In genomic region chr12:105019359-105020219, GRCm38 (mm10) we compare ENCODE assay signal across 8 mouse cellular contexts. TPM values are rescaled to one million over a fixed set of nuclear protein-coding genes. Genes with fewer than 3 reads are reported as not detected.
A peak's percentile ranks its signal among the peaks of the same experiment; 100 is the strongest.
DNase-seq lines count a peak whose midpoint lies in the region; ATAC-seq lines count a peak whose summit lies in the region.

No protein-coding gene starts in this region.

- no peak overlapping the region for H3K9ac ChIP-seq in embryonic facial prominence, embryonic 14.5 days (ENCODE audit: low read depth, low read length)
- H3K9ac ChIP-seq in intestine, embryonic 16.5 days (ENCODE audit: low read depth, low read length), result 0 out of 2 replicates have a peak overlapping the region, but pooled peaks have one; percentile 27
- no peak overlapping the region for H3K9ac ChIP-seq in midbrain, embryonic 15.5 days

- WGBS in embryonic facial prominence, embryonic 14.5 days, result 65% methylated on average over 19 of the region's 19 CpGs
- 59% methylated on average over 19 of the region's 19 CpGs for WGBS in intestine, embryonic 16.5 days
- WGBS in midbrain, embryonic 15.5 days, result 48% methylated on average over 19 of the region's 19 CpGs

- H3K4me1 ChIP-seq in embryonic facial prominence, embryonic 14.5 days (ENCODE audit: control insufficient read depth, insufficient read depth, low read length), result no peaks in the 10 kb centered on the region
- no peaks in the 10 kb centered on the region for H3K4me1 ChIP-seq in intestine, embryonic 16.5 days (ENCODE audit: control insufficient read depth, insufficient read depth, low read length)
- H3K4me1 ChIP-seq in midbrain, embryonic 15.5 days, result peaks cover 9% of the 10 kb centered on the region; the same call in 1 of the 2 replicates

- ATAC-seq in cerebellum, adult (ENCODE audit: insufficient number of reproducible peaks, low FRiP score, low TSS enrichment), result no peak
- ATAC-seq in embryonic facial prominence, embryonic 14.5 days (ENCODE audit: low read depth), result 0 out of 2 replicates have a peak, but pooled peaks have one; percentile 15
- peak; percentile 91 for ATAC-seq in intestine, embryonic 16.5 days
- ATAC-seq in midbrain, embryonic 15.5 days (replicated peaks), result peak; percentile 58; the same call in 1 of the 2 replicates

- no peak overlapping the region for H3K4me2 ChIP-seq in embryonic facial prominence, embryonic 14.5 days (ENCODE audit: low read depth, low read length)
- no peak overlapping the region for H3K4me2 ChIP-seq in intestine, embryonic 16.5 days (ENCODE audit: low read depth, low read length)
- no peak overlapping the region for H3K4me2 ChIP-seq in midbrain, embryonic 15.5 days

- no peak overlapping the region for H3K4me3 ChIP-seq in embryonic facial prominence, embryonic 14.5 days (ENCODE audit: low read depth, low read length)
- no peak overlapping the region for H3K4me3 ChIP-seq in intestine, embryonic 16.5 days (ENCODE audit: low read length)
- no peak overlapping the region for H3K4me3 ChIP-seq in midbrain, embryonic 15.5 days

- no peak overlapping the region; the same call in 1 of the 2 replicates for H3K27ac ChIP-seq in embryonic facial prominence, embryonic 14.5 days (replicated peaks; ENCODE audit: low read depth, low read length)
- no peak overlapping the region for H3K27ac ChIP-seq in intestine, embryonic 16.5 days (ENCODE audit: low read length)
- peak overlapping the region; percentile 39; the same call in 1 of the 2 replicates for H3K27ac ChIP-seq in midbrain, embryonic 15.5 days

- peaks cover 14% of the 10 kb centered on the region; the same call in 1 of the 2 replicates for H3K9me3 ChIP-seq in embryonic facial prominence, embryonic 14.5 days (ENCODE audit: control insufficient read depth, low read length)
- H3K9me3 ChIP-seq in intestine, embryonic 16.5 days (ENCODE audit: control insufficient read depth, low read length), result 0 out of 2 replicates have a peak, but pooled peaks cover 3% of the 10 kb centered on the region
- H3K9me3 ChIP-seq in midbrain, embryonic 15.5 days, result peaks cover 4% of the 10 kb centered on the region; the same call in 1 of the 2 replicates

- DNase-seq in cerebellum, postnatal 10 days, result peak; percentile 55 to 61
- peak; percentile 57 for DNase-seq in 3T3-L1 (ENCODE audit: low read depth, low spot score)
- DNase-seq in embryonic facial prominence, embryonic 14.5 days (ENCODE audit: low spot score), result no peak
- DNase-seq in cerebellum, adult 9-11 months, result no peak
- DNase-seq in embryo, embryonic 9.5 days (ENCODE audit: extremely low spot score), result no peak

- H3K27me3 ChIP-seq in embryonic facial prominence, embryonic 14.5 days (replicated peaks; ENCODE audit: control insufficient read depth, insufficient read depth, low read length), result no peaks in the 10 kb centered on the region
- H3K27me3 ChIP-seq in intestine, embryonic 16.5 days (replicated peaks; ENCODE audit: control insufficient read depth, insufficient read depth, low read length), result no peaks in the 10 kb centered on the region
- H3K27me3 ChIP-seq in midbrain, embryonic 15.5 days (replicated peaks), result no peaks in the 10 kb centered on the region

- no peaks in the 10 kb centered on the region for H3K36me3 ChIP-seq in embryonic facial prominence, embryonic 14.5 days (ENCODE audit: control insufficient read depth, insufficient read depth, low read length)
- H3K36me3 ChIP-seq in intestine, embryonic 16.5 days (ENCODE audit: control insufficient read depth, insufficient read depth, low read length), result no peaks in the 10 kb centered on the region
- no peaks in the 10 kb centered on the region for H3K36me3 ChIP-seq in midbrain, embryonic 15.5 days (replicated peaks)

RNA-seq across cellular contexts. Expression of gene Syne3, which starts 10.0 kb away (rescaled TPM):
- polyA plus RNA-seq in embryonic facial prominence, embryonic 14.5 days (2014; fragmentation: Nextera tagmentation; extraction: Ambion mirVana), result 1.8 and 3.0 TPM in 2 replicates
- 0.51 and 0.66 TPM in 2 replicates for polyA plus RNA-seq in intestine, embryonic 16.5 days (2015; fragmentation: Nextera tagmentation; extraction: Ambion mirVana)
- 0.40 and 0.49 TPM in 2 replicates for polyA plus RNA-seq in midbrain, embryonic 15.5 days (2015; fragmentation: Nextera tagmentation; extraction: Ambion mirVana)

RNA-seq across cellular contexts. Expression of gene Glrx5, which starts 12.9 kb away (rescaled TPM):
- 183 and 186 TPM in 2 replicates for polyA plus RNA-seq in embryonic facial prominence, embryonic 14.5 days (2014; fragmentation: Nextera tagmentation; extraction: Ambion mirVana)
- polyA plus RNA-seq in intestine, embryonic 16.5 days (2015; fragmentation: Nextera tagmentation; extraction: Ambion mirVana), result 185 and 199 TPM in 2 replicates
- 143 and 144 TPM in 2 replicates for polyA plus RNA-seq in midbrain, embryonic 15.5 days (2015; fragmentation: Nextera tagmentation; extraction: Ambion mirVana)

Comparison
In these comparisons a context has a peak if more than half of its experiments do, and no peak if none do; other contexts are left out.
1. DNase-seq: peak in cerebellum, postnatal 10 days (2 of 2) and 3T3-L1 (single experiment); none in embryonic facial prominence, embryonic 14.5 days (single experiment), cerebellum, adult 9-11 months (single experiment) and embryo, embryonic 9.5 days (single experiment).